Mouse (Mus musculus): ENCODE results near the gene Adipor2.

GRCm38 (mm10) chr6:119406528-119406927, 11.0 kb downstream of the Adipor2 start:
- no peak for TF ChIP-seq EP300 (IDR thresholded peaks at IDR 0.05; ENCODE audit: insufficient read depth, low read depth, low read length)
- no peak for TF ChIP-seq POLR2A (IDR thresholded peaks at IDR 0.05; ENCODE audit: insufficient read depth, low read length)
- no peak for TF ChIP-seq CTCF (IDR thresholded peaks at IDR 0.05; ENCODE audit: low read depth, low read length)
